In the genomic region with DNA sequence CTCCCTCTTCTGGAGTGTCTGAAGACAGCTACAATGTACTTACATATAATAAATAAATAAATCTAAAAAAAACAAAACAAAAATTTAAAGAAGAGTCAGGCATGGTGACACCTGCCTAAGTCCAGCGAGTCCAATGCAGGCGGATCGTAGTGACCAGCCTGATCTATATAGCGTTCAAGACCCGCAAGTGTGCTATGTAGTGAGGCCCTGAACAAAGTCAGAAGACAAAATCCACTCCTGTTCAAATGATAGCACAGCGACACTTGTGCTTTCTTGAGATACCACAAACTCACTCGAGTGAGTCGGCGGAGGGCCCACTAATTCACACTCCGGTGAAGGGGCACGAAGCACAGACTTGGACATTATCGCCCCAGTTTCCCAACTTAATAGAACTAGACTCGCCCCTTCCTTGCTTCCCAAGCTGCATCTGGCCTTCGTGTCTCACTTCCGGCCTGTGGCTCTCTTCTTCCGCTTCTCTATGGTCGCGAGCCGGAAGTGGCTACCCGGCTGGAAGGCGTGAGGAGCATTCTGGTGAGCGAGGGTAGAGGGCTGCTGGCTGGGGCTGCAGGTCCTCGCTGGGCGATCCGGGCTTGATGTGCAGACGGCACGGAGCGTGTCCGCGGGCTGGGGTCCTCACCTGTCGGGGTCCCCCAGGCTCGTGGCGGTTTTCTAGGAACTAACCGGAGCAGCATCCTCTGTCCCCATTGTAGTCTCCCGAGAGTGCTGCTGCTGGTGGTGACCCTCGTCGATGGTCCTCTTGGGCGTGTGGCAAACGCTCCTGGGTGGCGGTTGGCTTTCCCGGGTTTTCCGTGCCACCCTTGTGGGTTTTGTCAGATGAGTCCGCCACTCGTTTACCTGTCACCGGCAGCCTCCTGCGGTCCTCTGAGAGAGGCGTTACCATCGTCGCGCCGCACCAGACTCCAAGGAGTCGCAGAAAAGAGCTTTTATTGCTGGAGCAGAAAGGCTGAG, we compare ENCODE assay signal across 8 mouse cellular contexts. TPM values are rescaled to one million over a fixed set of nuclear protein-coding genes. Genes with fewer than 3 reads are reported as not detected.
DNase-seq lines count a peak whose midpoint lies in the region; ATAC-seq and TF ChIP-seq lines count a peak whose summit lies in the region.

Gene Thoc5 (plus strand): TSS at position 473 of the 969 bp plus-strand sequence.

- peaks cover 28% of the 10 kb centered on the region for H3K36me3 ChIP-seq in embryonic facial prominence, embryonic 14.5 days (ENCODE audit: control insufficient read depth, insufficient read depth, low read length)
- peaks cover 35% of the 10 kb centered on the region for H3K36me3 ChIP-seq in limb, embryonic 14.5 days (ENCODE audit: control insufficient read depth, insufficient read depth, low read length)
- H3K36me3 ChIP-seq in midbrain, postnatal 0 days (ENCODE audit: insufficient read depth, low read length): peaks cover 37% of the 10 kb centered on the region

- no peak for TF ChIP-seq CTCF in midbrain, postnatal 0 days (IDR thresholded peaks at IDR 0.05)

- peak; percentile 96 for ATAC-seq in embryonic facial prominence, embryonic 14.5 days (ENCODE audit: low read depth)
- peak; percentile 91 for ATAC-seq in limb, embryonic 14.5 days (ENCODE audit: low FRiP score, low read depth)
- ATAC-seq in midbrain, postnatal 0 days (ENCODE audit: low FRiP score): peak; percentile 88

- 5% methylated on average over 36 of the region's 52 CpGs for WGBS in embryonic facial prominence, embryonic 14.5 days
- 4% methylated on average over 49 of the region's 52 CpGs for WGBS in limb, embryonic 14.5 days
- 3% methylated on average over 52 of the region's 52 CpGs for WGBS in midbrain, postnatal 0 days

- peak within 1 kb of the TSS; percentile 75 for H3K4me3 ChIP-seq in embryonic facial prominence, embryonic 14.5 days (ENCODE audit: low read depth, low read length)
- H3K4me3 ChIP-seq in limb, embryonic 14.5 days (replicated peaks; ENCODE audit: low read length): peak within 1 kb of the TSS; percentile 79
- H3K4me3 ChIP-seq in midbrain, postnatal 0 days (ENCODE audit: low read depth, low read length): peak within 1 kb of the TSS; percentile 74

- H3K4me2 ChIP-seq in embryonic facial prominence, embryonic 14.5 days (ENCODE audit: low read depth, low read length): peak within 1 kb of the TSS; percentile 72
- peak within 1 kb of the TSS; percentile 85 for H3K4me2 ChIP-seq in limb, embryonic 14.5 days (replicated peaks; ENCODE audit: low read depth, low read length, severe bottlenecking)
- peak within 1 kb of the TSS; percentile 67 for H3K4me2 ChIP-seq in midbrain, postnatal 0 days (ENCODE audit: low read depth, low read length, poor library complexity, severe bottlenecking)

- TF ChIP-seq POLR2A in limb, embryonic 14.5 days (IDR thresholded peaks at IDR 0.05; ENCODE audit: borderline replicate concordance, extremely low read depth, insufficient read depth, insufficient read length): peak; percentile 69; the same call in 1 of the 2 replicates

- peaks cover 5% of the 10 kb centered on the region; the same call in 1 of the 2 replicates for H3K4me1 ChIP-seq in embryonic facial prominence, embryonic 14.5 days (ENCODE audit: control insufficient read depth, insufficient read depth, low read length)
- peaks cover 5% of the 10 kb centered on the region for H3K4me1 ChIP-seq in limb, embryonic 14.5 days (ENCODE audit: control insufficient read depth, insufficient read depth, low read length)
- peaks cover 3% of the 10 kb centered on the region; the same call in 1 of the 2 replicates for H3K4me1 ChIP-seq in midbrain, postnatal 0 days (ENCODE audit: insufficient read depth, low read length)

- no peaks in the 10 kb centered on the region for H3K9me3 ChIP-seq in embryonic facial prominence, embryonic 14.5 days (ENCODE audit: control insufficient read depth, low read length)
- no peaks in the 10 kb centered on the region for H3K9me3 ChIP-seq in limb, embryonic 14.5 days (ENCODE audit: control insufficient read depth, low read length)
- no peaks in the 10 kb centered on the region for H3K9me3 ChIP-seq in midbrain, postnatal 0 days (ENCODE audit: low read length)

- H3K9ac ChIP-seq in embryonic facial prominence, embryonic 14.5 days (ENCODE audit: low read depth, low read length): peak within 1 kb of the TSS; percentile 83
- H3K9ac ChIP-seq in limb, embryonic 14.5 days (ENCODE audit: low read depth, low read length, severe bottlenecking): peak within 1 kb of the TSS; percentile 73
- H3K9ac ChIP-seq in midbrain, postnatal 0 days (replicated peaks; ENCODE audit: low read length, poor library complexity, severe bottlenecking): peak within 1 kb of the TSS; percentile 84

- DNase-seq in 3T3-L1 (ENCODE audit: low read depth, low spot score): peak; percentile 94
- DNase-seq in adrenal gland, postnatal 4 days (ENCODE audit: low spot score in 2 of 2): peak; percentile 46 to 62
- peak; percentile 94 for DNase-seq in embryonic facial prominence, embryonic 14.5 days (ENCODE audit: low spot score)
- DNase-seq in heart, adult 8-10 months (ENCODE audit: low spot score): peak; percentile 85
- peak; percentile 81 for DNase-seq in kidney, adult 9 months
- peak; percentile 79 for DNase-seq in limb, embryonic 14.5 days (ENCODE audit: low spot score)
- peak; percentile 94 for DNase-seq in midbrain, postnatal 0 days (ENCODE audit: low spot score)
- DNase-seq in spleen, postnatal 14 days (ENCODE audit: low spot score in 2 of 2): peak; percentile 49 to 71

- peak within 1 kb of the TSS; percentile 80 for H3K27ac ChIP-seq in embryonic facial prominence, embryonic 14.5 days (replicated peaks; ENCODE audit: low read depth, low read length)
- H3K27ac ChIP-seq in limb, embryonic 14.5 days (replicated peaks; ENCODE audit: low read depth, low read length): peak within 1 kb of the TSS; percentile 45; the same call in 1 of the 2 replicates
- H3K27ac ChIP-seq in midbrain, postnatal 0 days (ENCODE audit: low read depth, low read length): peak within 1 kb of the TSS; percentile 83

- no peaks in the 10 kb centered on the region for H3K27me3 ChIP-seq in embryonic facial prominence, embryonic 14.5 days (replicated peaks; ENCODE audit: control insufficient read depth, insufficient read depth, low read length)
- no peaks in the 10 kb centered on the region for H3K27me3 ChIP-seq in limb, embryonic 14.5 days (ENCODE audit: control insufficient read depth, insufficient read depth, low read length)
- no peaks in the 10 kb centered on the region for H3K27me3 ChIP-seq in midbrain, postnatal 0 days (ENCODE audit: insufficient read depth, low read length)

RNA-seq across cellular contexts. Expression of gene Thoc5, which starts in this region (rescaled TPM):
- total RNA-seq in adrenal gland, postnatal 4 days (2021): 10 to 100 TPM; 36.3 to 37.6 TPM
- polyA plus RNA-seq in embryonic facial prominence, embryonic 14.5 days (2014; fragmentation: Nextera tagmentation; extraction: Ambion mirVana): 27.9 and 32.3 TPM in 2 replicates
- total RNA-seq in heart, adult 8-10 months (2022): 10 to 100 TPM; 14.9 to 19.8 (median 16.2) TPM
- 32.0 and 39.0 TPM in 2 replicates for polyA plus RNA-seq in limb, embryonic 14.5 days (2012; rRNA removed)
- 34.0 and 36.5 TPM in 2 replicates for polyA plus RNA-seq in limb, embryonic 14.5 days (2014; fragmentation: Nextera tagmentation; extraction: Ambion mirVana)
- 44.9 and 48.4 TPM in 2 replicates for total RNA-seq in midbrain, postnatal 0 days (2014; rRNA removed)
- polyA plus RNA-seq in midbrain, postnatal 0 days (2015; fragmentation: Nextera tagmentation; extraction: Ambion mirVana): 44.6 and 45.2 TPM in 2 replicates

Comparison
In these comparisons a context has a peak if more than half of its experiments do, and no peak if none do; other contexts are left out.
1. Peak in every context shown above with its lines: DNase-seq, ATAC-seq, H3K4me3 ChIP-seq and H3K27ac ChIP-seq.